Mouse (Mus musculus): ENCODE data around the gene Zscan10.

Zscan10 gene

DNA sequence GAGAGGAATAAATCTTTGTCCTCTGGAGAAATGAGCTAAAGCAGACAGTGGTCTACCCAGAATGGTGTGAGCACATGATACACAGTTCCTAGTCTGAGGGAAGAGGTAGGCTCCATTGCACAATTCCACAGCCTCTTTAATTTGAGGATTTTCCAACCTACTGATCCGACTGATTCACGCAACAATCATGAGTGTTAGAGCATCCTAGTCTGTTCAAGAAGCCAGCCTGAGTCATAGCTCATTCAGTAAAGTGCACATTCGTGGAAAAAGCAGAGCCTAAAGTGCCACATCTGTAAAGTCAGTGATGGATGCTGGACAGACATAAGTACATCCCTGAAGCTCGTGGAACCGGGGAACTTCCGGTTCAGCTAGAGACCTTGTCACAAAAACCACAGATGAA lies 50.7 kb downstream of the Zscan10 start:
- no peak for DNase-seq (ENCODE audit: low spot score)

DNA sequence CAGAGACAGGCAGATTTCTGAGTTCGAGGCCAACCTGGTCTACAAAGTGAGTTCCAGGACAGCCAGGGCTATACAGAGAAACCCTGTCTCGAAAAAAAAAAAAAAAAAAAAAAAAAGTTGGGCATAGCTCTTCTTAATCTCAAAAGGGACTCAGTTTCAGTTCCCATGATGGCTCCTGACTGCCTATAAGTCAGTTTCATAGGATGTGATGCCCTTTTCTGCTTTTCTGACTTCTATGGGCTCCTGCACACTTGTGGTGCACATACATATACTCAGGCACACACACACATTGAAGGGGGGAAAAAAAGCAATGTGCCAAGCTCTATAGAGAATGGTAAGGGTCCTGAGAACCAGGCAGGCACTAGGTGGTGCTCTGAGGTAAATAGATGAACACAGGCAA lies 52.7 kb downstream of the Zscan10 start:
- DNase-seq (ENCODE audit: low spot score): no peak

DNA sequence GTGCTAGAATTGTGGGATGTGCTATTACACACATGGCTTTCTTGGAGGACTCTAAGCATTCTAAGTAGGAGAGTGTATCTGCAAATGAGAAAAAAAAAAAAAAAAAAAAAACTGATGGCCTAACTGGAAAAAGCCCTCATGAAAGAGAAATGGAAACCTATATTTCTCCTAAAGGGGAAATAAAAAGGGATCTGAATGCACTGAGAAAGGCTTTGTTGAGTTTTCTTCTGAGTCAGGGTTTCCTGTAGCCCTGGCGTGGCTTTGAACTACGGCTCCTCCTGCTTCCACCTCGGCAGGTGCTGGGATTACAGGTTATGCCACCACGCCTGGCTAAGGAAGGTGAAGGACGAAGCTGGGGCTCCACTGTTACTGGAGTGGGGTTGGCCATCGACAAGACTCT lies 53.3 kb downstream of the Zscan10 start:
- DNase-seq (ENCODE audit: low spot score): no peak

DNA sequence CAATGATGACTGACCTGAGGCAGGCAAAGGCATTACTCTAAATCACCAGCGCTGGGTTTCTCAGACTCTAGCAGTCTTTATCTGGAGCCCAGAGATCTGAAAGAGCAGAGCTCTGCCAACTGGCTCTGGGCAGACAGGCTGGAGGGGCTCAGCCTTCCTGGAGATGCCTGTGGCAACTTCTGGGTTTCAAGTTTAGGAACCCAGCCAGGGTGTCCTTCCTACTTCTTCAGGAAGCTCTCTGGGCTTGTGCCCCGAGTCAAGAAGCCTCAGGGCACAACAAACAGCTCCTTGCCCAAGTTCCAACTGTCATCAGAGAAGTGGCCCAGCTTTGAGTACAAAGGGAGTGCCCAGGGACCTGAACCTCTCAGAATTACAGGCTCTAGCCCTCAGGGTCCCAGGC lies 53.8 kb downstream of the Zscan10 start:
- DNase-seq (ENCODE audit: low spot score): no peak

DNA sequence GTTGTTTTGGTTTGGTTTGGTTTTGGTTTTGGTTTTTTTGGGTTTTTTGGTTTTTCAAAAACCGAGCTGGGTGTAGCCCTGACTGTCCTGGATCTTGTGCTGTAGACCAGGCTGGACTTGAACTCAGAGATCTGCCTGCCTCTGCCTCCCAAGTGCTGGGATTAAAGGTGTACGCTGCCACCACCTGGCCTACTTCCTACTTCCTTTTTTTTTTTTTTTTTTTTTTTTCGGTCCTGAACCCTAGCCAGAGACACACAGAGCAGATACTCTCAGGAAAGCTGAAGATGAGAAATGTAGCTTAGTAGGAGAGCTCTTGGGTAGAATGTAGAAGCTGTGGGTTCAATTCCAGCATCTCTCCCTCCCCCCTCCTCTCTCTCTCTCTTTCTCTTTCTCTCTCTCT lies 57.8 kb downstream of the Zscan10 start:
- no peak for DNase-seq (ENCODE audit: low spot score)

DNA sequence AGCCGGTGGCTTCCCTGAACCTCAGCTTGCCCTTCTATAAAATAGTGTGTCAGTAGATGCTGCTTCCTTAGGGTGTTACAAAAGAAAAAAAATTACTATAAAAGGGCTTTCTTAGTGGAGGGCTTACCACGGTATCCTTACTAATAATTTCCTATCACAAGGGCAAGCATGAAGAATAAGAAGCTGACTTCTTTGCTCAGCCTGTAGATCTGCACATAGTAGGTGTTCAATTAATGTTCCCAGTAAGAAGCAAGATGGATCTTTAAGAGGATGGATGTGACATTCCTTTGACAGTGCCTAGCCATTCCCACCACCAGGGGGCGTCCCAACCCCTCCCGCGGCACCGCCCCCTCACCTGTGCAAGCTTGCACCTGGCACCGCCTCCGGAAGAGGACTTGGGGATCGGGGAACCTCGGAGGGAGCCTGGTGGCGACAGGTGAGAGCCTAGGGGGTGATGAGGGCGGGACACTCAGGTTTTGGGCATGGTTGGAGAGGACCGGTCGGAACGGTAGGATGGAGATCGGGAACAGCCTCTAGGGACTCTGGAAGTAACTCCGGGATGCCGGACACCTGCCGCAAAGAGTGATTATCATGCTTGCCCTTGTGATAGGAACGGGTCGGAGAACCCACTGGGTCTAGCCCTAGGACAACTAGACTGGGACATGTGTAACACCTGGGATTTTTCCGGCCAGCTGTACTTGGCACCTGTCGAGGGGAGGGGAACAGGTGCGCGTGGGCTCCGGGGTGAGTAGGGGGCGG lies 59.6 kb downstream of the Zscan10 start, which contains the start of gene Bicdl2:
Gene Bicdl2 (plus strand): TSS at position 390 of the 759 bp plus-strand sequence.
- peak; percentile 86 for DNase-seq (ENCODE audit: low spot score)

All from urinary bladder, postnatal 25 days (tissue).